Mouse (Mus musculus): ENCODE measurements around the gene Ptprg. TPM values are rescaled to one million over a fixed set of nuclear protein-coding genes. Genes with fewer than 3 reads are reported as not detected.

The Ptprg gene
- polyA plus RNA-seq, 1 experiment, result 73.9 TPM

DNA sequence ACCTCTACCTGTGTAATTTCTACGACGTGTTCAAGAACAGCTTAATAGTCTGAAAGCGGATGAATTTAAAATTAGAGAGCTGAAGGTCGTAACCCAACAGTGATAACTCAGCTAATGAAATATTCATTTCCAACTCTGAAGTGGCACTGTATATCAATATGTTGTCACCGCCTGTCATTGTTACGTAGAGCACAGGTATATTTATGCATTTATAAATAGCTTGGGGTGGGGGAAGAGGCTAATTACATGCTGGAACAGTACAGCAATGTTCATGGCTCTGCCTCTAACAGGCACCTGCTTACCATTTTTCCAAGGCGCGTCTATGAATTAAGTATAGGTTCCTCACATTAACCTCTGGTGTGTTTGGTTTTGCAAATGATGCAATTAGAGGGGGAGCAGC, 199.3 kb downstream of the Ptprg start:
- Histone ChIP-seq H3K4me3 (ENCODE audit: insufficient read depth, low read length) (no peak overlapping the region), H3K4me1 (ENCODE audit: control insufficient read depth, insufficient read depth, low read length) (peaks cover 6% of the 10 kb centered on the region), H3K27ac (ENCODE audit: insufficient read depth, low read length) (no peak overlapping the region)
- no peak for TF ChIP-seq POLR2A (IDR thresholded peaks at IDR 0.05; ENCODE audit: low read depth, low read length)

GRCm38 (mm10) chr14:11754656-11755055, 201.3 kb downstream of the Ptprg start:
- Histone ChIP-seq H3K27ac (ENCODE audit: insufficient read depth, low read length) (no peak overlapping the region), H3K4me1 (ENCODE audit: control insufficient read depth, insufficient read depth, low read length) (peaks cover 3% of the 10 kb centered on the region; the same call in 1 of the 2 replicates), H3K4me3 (ENCODE audit: insufficient read depth, low read length) (no peak overlapping the region)
- no peak for TF ChIP-seq POLR2A (IDR thresholded peaks at IDR 0.05; ENCODE audit: low read depth, low read length)
- no peak for TF ChIP-seq CTCF (IDR thresholded peaks at IDR 0.05; ENCODE audit: borderline replicate concordance, insufficient read depth, low read length)

DNA sequence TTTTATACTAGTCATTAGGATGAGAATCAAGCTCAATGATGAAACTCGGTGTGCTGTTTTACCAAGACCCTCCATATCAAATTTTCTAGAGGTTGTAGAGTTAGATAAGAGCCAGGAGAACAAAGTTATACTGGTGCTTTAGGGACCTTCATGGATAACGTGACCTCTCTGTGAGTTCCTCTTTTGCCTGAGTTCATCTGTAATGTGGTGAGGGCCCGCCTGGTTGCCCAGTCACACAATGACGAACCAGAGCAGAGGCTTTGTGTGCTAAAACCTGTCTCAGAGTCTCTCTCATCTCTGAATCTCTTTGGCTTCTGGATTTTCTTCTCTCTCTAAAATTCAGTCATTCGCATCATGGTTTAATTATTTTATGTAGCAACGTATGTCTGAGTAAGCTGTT, 204.9 kb downstream of the Ptprg start:
- H3K4me3 ChIP-seq (ENCODE audit: insufficient read depth, low read length), result no peak overlapping the region
- TF ChIP-seq POLR2A (IDR thresholded peaks at IDR 0.05; ENCODE audit: low read depth, low read length), result no peak
- no peak for TF ChIP-seq CTCF (IDR thresholded peaks at IDR 0.05; ENCODE audit: borderline replicate concordance, insufficient read depth, low read length)
- peaks cover 4% of the 10 kb centered on the region; the same call in 1 of the 2 replicates for H3K4me1 ChIP-seq (ENCODE audit: control insufficient read depth, insufficient read depth, low read length)

DNA sequence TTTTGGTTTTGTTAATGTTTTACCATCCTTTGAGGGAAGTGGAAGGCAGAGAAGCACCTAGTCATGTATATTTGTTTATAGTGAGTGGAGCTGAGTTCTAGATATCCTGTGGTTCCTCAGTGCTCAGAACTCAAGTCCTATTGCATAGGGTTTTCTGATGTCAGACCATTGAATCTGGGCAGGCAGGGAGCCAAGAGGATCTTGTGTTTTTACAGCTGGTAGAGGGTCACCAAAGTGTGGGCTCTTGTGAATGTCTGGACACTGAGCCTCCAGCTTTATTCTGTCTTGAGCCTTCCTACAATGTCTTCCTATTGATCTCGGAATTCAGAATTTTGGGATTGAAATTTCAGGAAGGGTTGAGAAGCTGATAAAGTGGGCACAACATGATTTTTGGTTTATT, 206.0 kb downstream of the Ptprg start:
- Histone ChIP-seq H3K27ac (ENCODE audit: insufficient read depth, low read length) (no peak overlapping the region), H3K4me1 (ENCODE audit: control insufficient read depth, insufficient read depth, low read length) (peaks cover 4% of the 10 kb centered on the region; the same call in 1 of the 2 replicates), H3K4me3 (ENCODE audit: insufficient read depth, low read length) (no peak overlapping the region)
- TF ChIP-seq POLR2A (IDR thresholded peaks at IDR 0.05; ENCODE audit: low read depth, low read length), result no peak
- TF ChIP-seq CTCF (IDR thresholded peaks at IDR 0.05; ENCODE audit: borderline replicate concordance, insufficient read depth, low read length), result no peak

More for the DNA sequence above, 204.9 kb downstream of the Ptprg start:
- H3K27ac ChIP-seq (ENCODE audit: insufficient read depth, low read length), result no peak overlapping the region

DNA sequence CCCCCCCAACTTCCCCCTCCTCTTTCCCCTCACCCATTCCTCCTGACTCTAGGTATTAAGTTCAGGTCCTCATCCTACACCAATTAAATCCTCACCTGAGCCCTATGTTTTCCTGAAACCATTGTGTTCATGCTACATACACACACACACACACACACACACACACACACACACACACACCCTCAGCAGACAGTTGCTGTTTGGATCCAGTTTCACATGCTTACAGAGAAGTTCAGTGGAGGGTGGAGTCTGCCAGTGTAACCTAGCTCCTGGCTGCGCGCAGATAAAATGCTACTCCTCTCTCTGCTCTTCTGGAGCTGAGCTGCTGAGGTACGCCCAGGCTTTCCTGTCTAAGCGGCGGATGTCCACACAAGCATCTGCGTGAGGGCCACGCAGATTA, 209.7 kb downstream of the Ptprg start:
- TF ChIP-seq POLR2A (IDR thresholded peaks at IDR 0.05; ENCODE audit: low read depth, low read length) (no peak), CTCF (IDR thresholded peaks at IDR 0.05; ENCODE audit: borderline replicate concordance, insufficient read depth, low read length) (no peak)
- H3K4me1 ChIP-seq (ENCODE audit: control insufficient read depth, insufficient read depth, low read length), result peaks cover 4% of the 10 kb centered on the region; the same call in 1 of the 2 replicates

GRCm38 (mm10) chr14:11772736-11773135, 219.4 kb downstream of the Ptprg start:
- Histone ChIP-seq H3K4me1 (ENCODE audit: control insufficient read depth, insufficient read depth, low read length) (peaks cover 5% of the 10 kb centered on the region; the same call in 1 of the 2 replicates), H3K27ac (ENCODE audit: insufficient read depth, low read length) (no peak overlapping the region), H3K4me3 (ENCODE audit: insufficient read depth, low read length) (no peak overlapping the region)
- TF ChIP-seq POLR2A (IDR thresholded peaks at IDR 0.05; ENCODE audit: low read depth, low read length) (no peak), CTCF (IDR thresholded peaks at IDR 0.05; ENCODE audit: borderline replicate concordance, insufficient read depth, low read length) (no peak)

More for the DNA sequence above, 209.7 kb downstream of the Ptprg start:
- H3K27ac ChIP-seq (ENCODE audit: insufficient read depth, low read length), result no peak overlapping the region
- H3K4me3 ChIP-seq (ENCODE audit: insufficient read depth, low read length), result no peak overlapping the region

- TF ChIP-seq CTCF (IDR thresholded peaks at IDR 0.05; ENCODE audit: borderline replicate concordance, insufficient read depth, low read length) (no peak), POLR2A (IDR thresholded peaks at IDR 0.05; ENCODE audit: low read depth, low read length) (no peak)
- Histone ChIP-seq H3K27ac (ENCODE audit: insufficient read depth, low read length) (no peak overlapping the region), H3K4me1 (ENCODE audit: control insufficient read depth, insufficient read depth, low read length) (0 out of 2 replicates have a peak, but pooled peaks cover 3% of the 10 kb centered on the region), H3K4me3 (ENCODE audit: insufficient read depth, low read length) (no peak overlapping the region)
These were observed 221.2 kb downstream of the Ptprg start for GRCm38 (mm10) chr14:11774476-11775037.

DNA sequence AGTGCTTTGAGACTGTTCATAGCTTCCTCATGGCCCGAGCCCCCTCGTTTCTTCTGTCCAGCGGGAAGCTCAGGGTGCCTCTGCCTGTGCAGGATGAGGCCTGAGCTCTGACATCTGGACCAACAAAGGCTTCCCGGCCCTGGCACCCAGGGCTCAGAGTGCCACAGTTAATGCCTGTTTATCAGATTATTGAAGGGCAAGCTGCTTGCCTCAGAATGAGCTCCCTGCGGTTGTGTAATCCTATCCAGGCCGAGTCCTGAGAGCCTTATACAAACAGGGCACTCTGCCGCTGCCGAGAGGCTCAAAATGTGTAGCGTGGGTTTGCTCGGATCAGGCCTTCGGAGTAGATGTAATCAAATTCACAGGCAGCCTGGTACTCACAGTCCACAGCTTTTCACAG, 221.9 kb downstream of the Ptprg start:
- no peak overlapping the region for H3K4me3 ChIP-seq (ENCODE audit: insufficient read depth, low read length)
- 0 out of 2 replicates have a peak, but pooled peaks cover 3% of the 10 kb centered on the region for H3K4me1 ChIP-seq (ENCODE audit: control insufficient read depth, insufficient read depth, low read length)
- H3K27ac ChIP-seq (ENCODE audit: insufficient read depth, low read length), result no peak overlapping the region
- TF ChIP-seq CTCF (IDR thresholded peaks at IDR 0.05; ENCODE audit: borderline replicate concordance, insufficient read depth, low read length) (no peak), POLR2A (IDR thresholded peaks at IDR 0.05; ENCODE audit: low read depth, low read length) (no peak)

GRCm38 (mm10) chr14:11775951-11776495, 222.7 kb downstream of the Ptprg start:
- Histone ChIP-seq H3K4me1 (ENCODE audit: control insufficient read depth, insufficient read depth, low read length) (0 out of 2 replicates have a peak, but pooled peaks cover 3% of the 10 kb centered on the region), H3K4me3 (ENCODE audit: insufficient read depth, low read length) (no peak overlapping the region), H3K27ac (ENCODE audit: insufficient read depth, low read length) (no peak overlapping the region)
- TF ChIP-seq POLR2A (IDR thresholded peaks at IDR 0.05; ENCODE audit: low read depth, low read length), result no peak
- no peak for TF ChIP-seq CTCF (IDR thresholded peaks at IDR 0.05; ENCODE audit: borderline replicate concordance, insufficient read depth, low read length)

GRCm38 (mm10) chr14:11776566-11776965, 223.2 kb downstream of the Ptprg start:
- TF ChIP-seq POLR2A (IDR thresholded peaks at IDR 0.05; ENCODE audit: low read depth, low read length) (no peak), CTCF (IDR thresholded peaks at IDR 0.05; ENCODE audit: borderline replicate concordance, insufficient read depth, low read length) (no peak)
- 0 out of 2 replicates have a peak, but pooled peaks cover 3% of the 10 kb centered on the region for H3K4me1 ChIP-seq (ENCODE audit: control insufficient read depth, insufficient read depth, low read length)

More at GRCm38 (mm10) chr14:11776566-11776965, 223.2 kb downstream of the Ptprg start:
- no peak overlapping the region for H3K27ac ChIP-seq (ENCODE audit: insufficient read depth, low read length)
- H3K4me3 ChIP-seq (ENCODE audit: insufficient read depth, low read length), result no peak overlapping the region

All from embryonic fibroblast, embryonic 13.5 days (primary cell).